Mouse (Mus musculus) hindbrain, embryonic 16.5 days (tissue): ENCODE measurements around the gene Patj. TPM values are rescaled to one million over a fixed set of nuclear protein-coding genes. Genes with fewer than 3 reads are reported as not detected.

Experiments
- ATAC-seq: fragments of 200-750 bp; cut with Nextera tagmentation; 2 replicates; pipeline ENCODE4 v1.8.0; 2017; ENCODE audit warnings: moderate TSS enrichment, moderate library complexity
- H3K27ac ChIP-seq: fragments of 300-500 bp; sonication (generic); 2 replicates; pipeline ENCODE4 v1.5.1; 2014; ENCODE audit warnings: low read depth, mild to moderate bottlenecking, control low read depth, low read length, moderate library complexity
- H3K27me3 ChIP-seq: fragments of 300-500 bp; sonication (generic); replicated peaks from 2 replicates; pipeline ENCODE4 v1.6.1; 2014; ENCODE audit warnings: low read length; ENCODE audit not compliant: control insufficient read depth, insufficient read depth
- H3K36me3 ChIP-seq: fragments of 300-500 bp; sonication (generic); 2 replicates; pipeline ENCODE4 v1.6.1; 2014; ENCODE audit warnings: mild to moderate bottlenecking, low read length, moderate library complexity, mixed read lengths; ENCODE audit not compliant: control insufficient read depth, insufficient read depth
- H3K4me1 ChIP-seq: fragments of 300-500 bp; sonication (generic); 2 replicates; pipeline ENCODE4 v1.6.1; 2014; ENCODE audit warnings: low read depth, low read length; ENCODE audit not compliant: control insufficient read depth, insufficient read depth
- H3K4me2 ChIP-seq: fragments of 300-500 bp; sonication (generic); 2 replicates; pipeline ENCODE4 v1.6.1; 2014; ENCODE audit warnings: mild to moderate bottlenecking, low read length, control low read depth, moderate library complexity
- H3K4me3 ChIP-seq: fragments of 300-500 bp; sonication (generic); 2 replicates; pipeline ENCODE4 v1.5.1; 2014; ENCODE audit warnings: mild to moderate bottlenecking, low read length, control low read depth, moderate library complexity
- H3K9ac ChIP-seq: fragments of 300-500 bp; sonication (generic); 2 replicates; pipeline ENCODE4 v1.6.1; 2014; ENCODE audit warnings: low read depth, mild to moderate bottlenecking, control low read depth, low read length, moderate library complexity
- H3K9me3 ChIP-seq: fragments of 300-500 bp; sonication (generic); 2 replicates; pipeline ENCODE4 v1.6.1; 2014; ENCODE audit warnings: mild to moderate bottlenecking, low read length, moderate library complexity; ENCODE audit not compliant: control insufficient read depth
- WGBS: fragments of 180-500 bp; shearing (Covaris S2); extraction: QIAGEN DNeasy Blood & Tissue Kit; methylation state at CpG from one replicate; pipeline ENCODE4 v1.1.7; 2014; 5-methylcytosine and 5-hydroxymethylcytosine counted together
- polyA plus RNA-seq: library from polyadenylated mRNA; unstranded; fragments of >200 nt; fragmentation: Nextera tagmentation; extraction: Ambion mirVana; gene quantifications from 2 replicates; pipeline ENCODE4 v1.2.1, GENCODE M21; 2015

Patj gene
- polyA plus RNA-seq, 1 experiment from 2014 or later, result 8.7 TPM

DNA sequence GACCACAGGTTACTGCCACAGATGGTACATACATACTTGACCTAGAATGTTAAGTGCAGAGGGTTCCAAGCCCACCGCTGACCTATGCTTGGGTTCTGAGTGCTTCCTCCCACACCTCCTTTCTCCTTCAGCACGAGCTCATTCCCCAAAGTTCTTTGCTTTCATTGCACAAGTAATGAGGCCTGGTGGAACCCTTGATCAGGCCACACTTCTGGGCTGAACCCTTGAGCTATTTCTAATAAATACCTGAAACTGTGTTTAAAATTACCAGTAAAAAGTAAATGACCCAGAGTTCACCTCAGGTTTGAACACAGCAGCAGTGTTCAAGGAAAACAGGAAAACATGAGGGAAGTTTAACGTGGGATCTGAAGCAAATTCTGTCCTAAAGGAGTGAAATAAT lies 271.4 kb downstream of the Patj start:
- no peak overlapping the region for H3K4me2 ChIP-seq
- ATAC-seq, result no peak
- WGBS, result 83% methylated on average over 3 of the region's 3 CpGs
- H3K4me1 ChIP-seq, result no peaks in the 10 kb centered on the region
- H3K4me3 ChIP-seq, result no peak overlapping the region
- H3K27me3 ChIP-seq, result no peaks in the 10 kb centered on the region
- H3K36me3 ChIP-seq, result peaks cover 7% of the 10 kb centered on the region; the same call in 1 of the 2 replicates
- no peak overlapping the region for H3K9ac ChIP-seq
- peaks cover 7% of the 10 kb centered on the region for H3K9me3 ChIP-seq
- no peak overlapping the region for H3K27ac ChIP-seq

DNA sequence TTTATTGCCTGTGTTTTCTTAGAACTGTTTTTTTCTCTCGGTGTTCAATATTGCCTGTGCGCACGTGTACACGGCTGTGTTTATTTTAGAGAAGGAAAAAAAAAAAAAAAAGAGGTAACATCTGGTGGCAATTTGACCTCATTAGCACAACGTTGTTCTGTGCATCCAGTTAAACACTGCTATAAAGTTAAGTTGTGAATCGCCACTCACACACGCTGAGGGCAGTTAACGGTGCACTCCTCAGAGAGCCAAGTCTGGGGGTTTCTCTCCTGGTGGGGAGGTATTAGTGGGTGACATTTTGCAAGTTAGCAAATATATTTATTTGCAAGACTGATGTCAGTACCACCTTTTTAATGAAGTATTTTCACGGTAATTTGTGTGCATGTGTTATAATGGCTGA lies 281.9 kb downstream of the Patj start:
- no peaks in the 10 kb centered on the region for H3K36me3 ChIP-seq
- no peaks in the 10 kb centered on the region for H3K27me3 ChIP-seq
- no peak overlapping the region for H3K4me2 ChIP-seq
- H3K9ac ChIP-seq, result no peak overlapping the region
- H3K9me3 ChIP-seq, result no peaks in the 10 kb centered on the region
- 59% methylated on average over 9 of the region's 9 CpGs for WGBS
- H3K4me3 ChIP-seq, result no peak overlapping the region
- ATAC-seq, result no peak
- no peak overlapping the region for H3K27ac ChIP-seq
- H3K4me1 ChIP-seq, result no peaks in the 10 kb centered on the region

DNA sequence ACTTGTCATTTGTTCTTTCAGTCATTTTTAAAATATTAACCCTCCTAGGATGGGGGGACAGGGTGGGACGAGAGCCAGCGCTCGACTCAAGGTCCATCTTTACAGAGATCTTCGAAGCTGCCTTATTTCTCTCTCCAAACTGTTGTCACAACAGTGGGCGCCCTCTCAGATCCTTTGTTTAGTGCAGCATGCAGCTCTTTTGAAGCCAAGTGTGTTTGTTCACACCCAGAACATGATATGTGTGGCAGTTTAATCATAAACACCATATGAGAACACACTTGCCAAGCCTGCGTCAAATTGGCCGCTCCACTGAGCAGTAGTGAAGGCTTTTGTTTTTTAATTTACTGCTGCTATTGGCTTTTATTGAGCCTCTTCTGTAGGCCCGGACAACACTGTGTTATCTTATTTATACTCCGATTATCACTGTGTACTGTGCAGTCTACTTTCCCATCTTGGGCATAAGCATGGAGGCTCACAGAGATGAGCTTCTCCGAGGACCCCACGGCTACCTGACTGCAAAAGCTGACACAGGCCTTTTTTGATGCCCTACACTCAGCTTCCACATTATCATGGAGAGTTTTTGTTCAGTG lies 291.2 kb downstream of the Patj start:
- H3K27me3 ChIP-seq, result no peaks in the 10 kb centered on the region
- H3K4me3 ChIP-seq, result no peak overlapping the region
- peaks cover 2% of the 10 kb centered on the region; the same call in 1 of the 2 replicates for H3K4me1 ChIP-seq
- WGBS, result 58% methylated on average over 11 of the region's 11 CpGs
- peak; percentile 53 for ATAC-seq
- H3K4me2 ChIP-seq, result no peak overlapping the region
- 0 out of 2 replicates have a peak, but pooled peaks cover 2% of the 10 kb centered on the region for H3K36me3 ChIP-seq
- H3K9me3 ChIP-seq, result no peaks in the 10 kb centered on the region
- H3K9ac ChIP-seq, result no peak overlapping the region
- no peak overlapping the region for H3K27ac ChIP-seq

DNA sequence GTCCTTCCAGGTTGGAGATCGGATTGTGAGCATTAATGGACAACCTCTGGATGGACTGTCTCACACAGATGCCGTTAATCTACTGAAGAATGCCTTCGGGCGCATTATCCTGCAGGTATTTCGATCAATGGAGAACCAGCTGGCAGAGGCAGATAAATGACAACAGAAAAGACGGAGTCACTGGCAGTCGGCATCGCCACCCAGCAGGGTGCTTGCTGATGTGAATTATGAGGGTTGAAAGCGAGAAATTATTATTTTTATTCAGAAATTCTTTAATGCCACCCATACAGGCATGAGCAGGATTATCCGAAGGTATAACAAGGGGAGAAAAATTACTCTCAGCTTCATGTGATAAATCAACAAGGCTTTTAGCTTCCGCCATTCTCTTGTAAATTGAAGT lies 292.5 kb downstream of the Patj start:
- H3K9ac ChIP-seq, result no peak overlapping the region
- H3K27me3 ChIP-seq, result no peaks in the 10 kb centered on the region
- H3K9me3 ChIP-seq, result no peaks in the 10 kb centered on the region
- H3K4me2 ChIP-seq, result peak overlapping the region; percentile 15; the same call in 1 of the 2 replicates
- no peak overlapping the region for H3K27ac ChIP-seq
- H3K4me3 ChIP-seq, result no peak overlapping the region
- H3K36me3 ChIP-seq, result 0 out of 2 replicates have a peak, but pooled peaks cover 2% of the 10 kb centered on the region
- H3K4me1 ChIP-seq, result peaks cover 2% of the 10 kb centered on the region; the same call in 1 of the 2 replicates
- ATAC-seq, result peak; percentile 7; the same call in 1 of the 2 replicates
- WGBS, result 47% methylated on average over 11 of the region's 11 CpGs

DNA sequence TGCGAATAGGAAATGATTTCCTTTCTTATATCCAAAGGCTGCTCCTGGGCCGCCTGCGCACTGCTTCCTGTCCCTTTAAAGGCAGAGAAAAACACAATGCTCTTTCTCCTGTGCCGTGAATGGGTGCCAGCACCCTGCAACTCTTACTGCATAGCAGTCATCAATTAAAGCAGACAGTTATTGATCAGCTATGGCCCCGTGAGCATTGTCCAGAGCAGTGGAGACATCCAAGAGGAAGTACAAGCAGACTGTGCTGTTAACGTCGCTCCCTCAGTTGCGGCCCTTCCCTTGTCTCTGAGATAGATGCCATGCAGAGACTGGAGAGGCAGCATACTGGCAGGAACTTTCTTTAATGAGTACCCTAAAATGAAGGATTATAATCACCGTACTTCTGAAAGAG lies 292.9 kb downstream of the Patj start:
- Histone ChIP-seq H3K27ac (no peak overlapping the region), H3K4me2 (peak overlapping the region; percentile 8; the same call in 1 of the 2 replicates), H3K4me3 (no peak overlapping the region), H3K36me3 (0 out of 2 replicates have a peak, but pooled peaks cover 2% of the 10 kb centered on the region), H3K9ac (no peak overlapping the region), H3K9me3 (no peaks in the 10 kb centered on the region), H3K27me3 (no peaks in the 10 kb centered on the region), H3K4me1 (peaks cover 2% of the 10 kb centered on the region; the same call in 1 of the 2 replicates)
- 58% methylated on average over 9 of the region's 9 CpGs for WGBS
- peak; percentile 40; the same call in 1 of the 2 replicates for ATAC-seq

DNA sequence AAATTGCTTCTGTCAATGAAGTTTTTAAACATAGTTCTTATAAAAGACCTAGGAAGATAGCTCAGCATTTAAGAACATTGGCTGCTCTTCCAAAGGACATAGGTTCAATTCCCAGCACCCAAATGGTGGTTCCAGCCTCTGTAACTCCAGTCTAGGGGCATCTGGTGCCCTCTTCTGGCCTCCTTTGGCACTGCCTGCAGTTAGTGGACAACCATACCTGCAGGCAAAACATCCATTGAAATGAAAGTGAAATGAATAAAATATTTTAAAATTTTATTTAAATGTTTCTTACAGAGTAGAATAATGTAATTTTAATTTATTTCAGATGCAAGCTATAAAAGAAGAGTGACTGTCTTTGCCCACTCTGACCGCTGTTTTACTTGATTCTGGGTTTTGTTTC lies 294.4 kb downstream of the Patj start:
- no peaks in the 10 kb centered on the region for H3K9me3 ChIP-seq
- no peaks in the 10 kb centered on the region for H3K27me3 ChIP-seq
- H3K4me2 ChIP-seq, result no peak overlapping the region
- no peak overlapping the region for H3K27ac ChIP-seq
- no peak for ATAC-seq
- H3K4me3 ChIP-seq, result no peak overlapping the region
- H3K4me1 ChIP-seq, result peaks cover 2% of the 10 kb centered on the region; the same call in 1 of the 2 replicates
- 0 out of 2 replicates have a peak, but pooled peaks cover 2% of the 10 kb centered on the region for H3K36me3 ChIP-seq
- no peak overlapping the region for H3K9ac ChIP-seq
- WGBS, result 97% methylated on average over 1 of the region's 1 CpGs

DNA sequence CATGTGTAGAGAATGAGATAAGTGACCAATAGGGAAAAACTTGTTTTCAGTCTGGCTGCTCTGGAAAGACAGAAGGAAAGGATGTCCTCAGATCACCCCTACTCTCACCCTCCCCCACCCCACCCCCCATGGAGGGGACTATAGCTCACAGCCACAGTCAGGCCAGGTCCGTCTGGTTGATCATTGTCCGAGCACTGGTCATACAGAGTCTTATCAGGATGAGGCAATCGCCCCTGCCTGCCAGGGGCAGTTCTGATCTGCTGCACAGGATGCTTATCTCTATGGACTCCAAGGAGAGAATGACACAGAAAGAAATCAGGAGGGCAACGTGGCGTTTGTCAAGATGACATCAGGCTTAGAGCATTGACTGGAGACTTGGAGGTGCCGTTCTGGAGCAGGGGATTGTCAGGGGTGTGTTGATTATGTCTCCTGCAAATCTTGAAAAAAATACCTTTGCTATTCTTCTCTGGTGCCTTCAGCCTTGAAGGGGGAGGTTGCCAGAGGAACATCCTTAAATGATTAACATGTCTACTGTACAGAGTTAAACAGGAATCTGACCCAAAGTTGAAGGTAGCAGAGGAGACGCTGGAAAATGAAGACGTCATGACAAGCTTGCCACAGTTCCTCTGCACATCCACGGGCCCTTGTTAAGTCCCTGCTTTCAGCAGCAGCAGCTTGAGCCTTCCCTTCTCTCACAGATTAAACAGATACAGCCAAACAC lies 298.0 kb downstream of the Patj start:
- no peaks in the 10 kb centered on the region for H3K36me3 ChIP-seq
- no peak overlapping the region for H3K4me2 ChIP-seq
- H3K9me3 ChIP-seq, result no peaks in the 10 kb centered on the region
- ATAC-seq, result no peak
- H3K9ac ChIP-seq, result no peak overlapping the region
- H3K4me1 ChIP-seq, result no peaks in the 10 kb centered on the region; the same call in 1 of the 2 replicates
- H3K27ac ChIP-seq, result no peak overlapping the region
- no peaks in the 10 kb centered on the region for H3K27me3 ChIP-seq
- WGBS, result 65% methylated on average over 9 of the region's 9 CpGs
- no peak overlapping the region for H3K4me3 ChIP-seq

DNA sequence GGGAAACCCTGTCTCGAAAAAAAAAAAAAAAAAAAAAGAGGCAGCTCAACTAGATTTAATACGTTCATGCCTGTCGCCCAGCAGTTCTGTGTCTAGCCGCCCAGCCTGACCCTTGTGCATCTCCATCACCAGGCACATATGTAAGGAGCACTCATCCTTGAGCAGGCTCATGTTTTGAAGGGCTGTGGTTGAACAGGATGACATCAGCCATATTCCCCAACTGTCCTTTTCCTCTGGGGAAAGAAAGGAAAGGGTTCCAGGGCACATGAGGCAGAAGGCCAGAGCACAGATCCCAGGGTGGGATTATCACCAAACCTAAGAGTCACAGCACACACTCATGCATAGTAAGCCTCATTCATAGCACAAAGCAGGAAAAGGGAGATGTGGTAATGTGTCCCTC lies 302.3 kb downstream of the Patj start:
- H3K9me3 ChIP-seq, result no peaks in the 10 kb centered on the region
- WGBS, result 88% methylated on average over 4 of the region's 4 CpGs
- no peak overlapping the region for H3K27ac ChIP-seq
- no peak for ATAC-seq
- H3K4me2 ChIP-seq, result no peak overlapping the region
- no peak overlapping the region for H3K4me3 ChIP-seq
- H3K9ac ChIP-seq, result no peak overlapping the region
- no peaks in the 10 kb centered on the region for H3K27me3 ChIP-seq
- no peaks in the 10 kb centered on the region for H3K36me3 ChIP-seq
- no peaks in the 10 kb centered on the region; the same call in 1 of the 2 replicates for H3K4me1 ChIP-seq

DNA sequence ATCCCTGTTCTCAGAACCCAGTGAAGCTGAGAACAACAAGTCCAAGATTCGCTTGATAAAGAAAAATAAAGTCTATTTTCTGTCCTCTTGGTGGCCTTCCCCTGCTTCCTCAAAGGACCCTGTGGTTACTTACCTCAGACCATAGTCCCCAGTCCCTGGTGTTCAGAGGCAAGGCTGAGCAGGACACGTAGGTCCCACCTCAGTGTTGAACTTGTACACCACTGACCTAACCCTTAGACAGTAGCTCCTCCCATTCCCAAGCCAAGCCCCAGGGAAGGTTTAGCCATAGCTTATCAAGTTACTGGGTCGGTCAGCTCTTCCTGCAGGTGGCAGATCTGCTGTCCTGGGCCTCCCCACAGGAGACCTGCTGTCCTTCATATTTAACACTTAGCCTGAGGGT lies 303.3 kb downstream of the Patj start:
- Histone ChIP-seq H3K27ac (no peak overlapping the region), H3K9me3 (no peaks in the 10 kb centered on the region), H3K4me3 (no peak overlapping the region), H3K4me1 (no peaks in the 10 kb centered on the region; the same call in 1 of the 2 replicates), H3K9ac (no peak overlapping the region), H3K4me2 (no peak overlapping the region), H3K27me3 (no peaks in the 10 kb centered on the region), H3K36me3 (no peaks in the 10 kb centered on the region)
- 89% methylated on average over 3 of the region's 3 CpGs for WGBS
- ATAC-seq, result no peak
